Comparison of ENCODE assay signal across 40 mouse cellular contexts in the genomic region with DNA sequence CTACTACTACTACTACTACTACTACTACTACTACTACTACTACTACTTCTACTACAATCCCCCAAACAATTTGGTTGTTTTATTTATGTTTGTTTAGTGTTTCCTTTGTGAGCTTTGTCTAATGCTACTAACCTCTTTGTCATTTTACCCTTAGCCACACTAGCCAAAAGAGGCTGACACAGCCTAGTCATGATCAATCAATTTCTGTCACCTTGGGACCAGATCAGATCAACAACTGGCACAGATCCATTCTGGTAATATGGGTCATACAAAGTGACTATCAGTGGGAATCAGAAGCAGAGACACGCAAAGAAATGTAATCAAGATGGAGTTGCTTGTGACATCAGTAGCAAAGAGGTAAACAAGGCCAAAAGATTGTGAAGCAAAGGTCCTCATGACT. TPM values are rescaled to one million over a fixed set of nuclear protein-coding genes. Genes with fewer than 3 reads are reported as not detected.
"Had no signal": no experiment of that assay in that cellular context is flagged by ENCODE, and none has a peak within 500 bp of the region (broad histone marks: within the 10 kb centered on the region; RNA-seq: fewer than 3 reads in every experiment).

No protein-coding gene starts in this region.

- H3K27me3 ChIP-seq: limb, embryonic 12.5 days; limb, embryonic 13.5 days; limb, embryonic 15.5 days; liver, embryonic 13.5 days; liver, embryonic 15.5 days; lung, embryonic 15.5 days; midbrain, embryonic 12.5 days; midbrain, embryonic 13.5 days; midbrain, embryonic 15.5 days; neural tube, embryonic 12.5 days had no signal

- H3K9me3 ChIP-seq: limb, embryonic 10.5 days; limb, embryonic 12.5 days; limb, embryonic 15.5 days; liver, embryonic 13.5 days; liver, embryonic 15.5 days; lung, embryonic 15.5 days; midbrain, embryonic 12.5 days; midbrain, embryonic 13.5 days; midbrain, embryonic 15.5 days; neural tube, embryonic 12.5 days had no signal

- H3K4me1 ChIP-seq: limb, embryonic 10.5 days; limb, embryonic 12.5 days; limb, embryonic 13.5 days; limb, embryonic 15.5 days; liver, embryonic 13.5 days; liver, embryonic 15.5 days; lung, embryonic 15.5 days; midbrain, embryonic 10.5 days; midbrain, embryonic 12.5 days; midbrain, embryonic 13.5 days; midbrain, embryonic 15.5 days; neural tube, embryonic 12.5 days had no signal

- H3K36me3 ChIP-seq: limb, embryonic 10.5 days; limb, embryonic 12.5 days; limb, embryonic 13.5 days; limb, embryonic 15.5 days; liver, embryonic 13.5 days; liver, embryonic 15.5 days; lung, embryonic 15.5 days; midbrain, embryonic 10.5 days; midbrain, embryonic 12.5 days; midbrain, embryonic 13.5 days; midbrain, embryonic 15.5 days; neural tube, embryonic 12.5 days had no signal

- H3K27ac ChIP-seq: left cerebral cortex, adult 2 months; limb, embryonic 10.5 days; limb, embryonic 12.5 days; limb, embryonic 13.5 days; limb, embryonic 15.5 days; liver, embryonic 13.5 days; liver, embryonic 14.5 days; liver, embryonic 15.5 days; lung, embryonic 15.5 days; macrophage; midbrain, embryonic 10.5 days; midbrain, embryonic 12.5 days; midbrain, embryonic 13.5 days; midbrain, embryonic 15.5 days; neural tube, embryonic 12.5 days had no signal

- H3K9ac ChIP-seq: limb, embryonic 12.5 days; limb, embryonic 13.5 days; limb, embryonic 15.5 days; liver, embryonic 13.5 days; liver, embryonic 14.5 days; liver, embryonic 15.5 days; lung, embryonic 14.5 days; lung, embryonic 15.5 days; midbrain, embryonic 12.5 days; midbrain, embryonic 13.5 days; midbrain, embryonic 15.5 days; neural tube, embryonic 12.5 days had no signal

- ATAC-seq: lung, postnatal 0 days; midbrain, embryonic 13.5 days; midbrain, embryonic 15.5 days; midbrain, embryonic 16.5 days had no signal

- DNase-seq: left cerebral cortex, postnatal 4 days; liver, embryonic 13.5 days; lung, adult 18-20 months; lung, adult 2 months; lung, embryonic 14.5 days; lung, postnatal 10 days; lung, postnatal 14 days; lung, postnatal 36 days; lung, postnatal 4 days; midbrain, embryonic 14.5 days had no signal

- H3K4me3 ChIP-seq: left cerebral cortex, adult 2 months; limb, embryonic 10.5 days; limb, embryonic 12.5 days; limb, embryonic 13.5 days; limb, embryonic 15.5 days; liver, embryonic 13.5 days; liver, embryonic 15.5 days; lung, embryonic 15.5 days; megakaryocyte, embryonic 14.5 days; midbrain, embryonic 10.5 days; midbrain, embryonic 12.5 days; midbrain, embryonic 13.5 days; midbrain, embryonic 15.5 days; myocyte; neural tube, embryonic 12.5 days had no signal

- H3K4me2 ChIP-seq: limb, embryonic 12.5 days; limb, embryonic 13.5 days; limb, embryonic 15.5 days; liver, embryonic 13.5 days; liver, embryonic 15.5 days; lung, embryonic 14.5 days; lung, embryonic 15.5 days; midbrain, embryonic 11.5 days; midbrain, embryonic 12.5 days; midbrain, embryonic 13.5 days; midbrain, embryonic 15.5 days; neural tube, embryonic 12.5 days had no signal

RNA-seq across cellular contexts. Expression of a gene that starts 38.0 kb away (rescaled TPM):
- total RNA-seq: left cerebral cortex, adult 18-20 months; left cerebral cortex, postnatal 36 days; left cerebral cortex, postnatal 4 days; megakaryocyte progenitor cell, adult 5-6 weeks; megakaryocyte, adult 5-6 weeks; midbrain, postnatal 0 days; monocyte, adult 5-6 weeks had no signal
- polyA plus RNA-seq: limb, embryonic 10.5 days; limb, embryonic 11.5 days; limb, embryonic 12.5 days; limb, embryonic 13.5 days; limb, embryonic 14.5 days; limb, embryonic 15.5 days; liver, embryonic 13.5 days; liver, embryonic 14.5 days; liver, embryonic 15.5 days; liver, embryonic 16.5 days; lung, adult 2 months; lung, embryonic 14.5 days; lung, embryonic 15.5 days; lung, embryonic 16.5 days; lung, postnatal 0 days; macrophage; midbrain, embryonic 10.5 days; midbrain, embryonic 11.5 days; midbrain, embryonic 12.5 days; midbrain, embryonic 13.5 days; midbrain, embryonic 14.5 days; midbrain, embryonic 15.5 days; midbrain, embryonic 16.5 days; midbrain, postnatal 0 days; myocyte; neural tube, embryonic 11.5 days; neural tube, embryonic 12.5 days had no signal
